1 mouse cellular context compared by ENCODE assay signal in the genomic region with DNA sequence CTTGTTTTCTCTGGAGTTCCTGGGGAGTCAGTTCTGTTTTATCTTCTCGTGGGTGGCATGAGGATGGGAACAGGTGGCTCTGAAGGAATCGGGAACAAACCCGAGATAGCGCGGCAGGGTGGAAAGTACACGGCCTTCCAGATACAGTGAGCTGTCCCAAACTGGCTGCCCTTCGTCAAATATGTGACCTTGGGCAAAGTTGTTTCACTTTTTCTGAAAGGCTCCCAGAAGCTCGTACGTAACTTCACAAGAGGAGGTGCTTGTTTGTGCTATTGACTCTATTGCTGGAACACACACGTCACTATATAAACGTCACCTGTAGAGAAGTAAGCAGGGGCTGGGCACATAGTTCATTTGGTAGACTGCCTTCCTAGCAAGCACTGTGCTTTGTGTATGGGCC.
A peak's percentile ranks its signal among the peaks of the same experiment; 100 is the strongest.
TF ChIP-seq lines count a peak whose summit lies in the region.

No protein-coding gene starts in this region.

TF ChIP-seq in CH12.LX, 34 proteins besides CTCF, POLR2A, EP300 and RAD21 (continued from another document):
- TF ChIP-seq ZC3H11A (IDR thresholded peaks at IDR 0.05; ENCODE audit: low read depth, low read length) (no peak), MAZ (IDR thresholded peaks at IDR 0.05; ENCODE audit: low read depth, low read length) (peak; percentile 15; the same call in 1 of the 2 replicates), ELF1 (IDR thresholded peaks at IDR 0.05; ENCODE audit: low read depth, low read length) (no peak), E2F4 (IDR thresholded peaks at IDR 0.05; ENCODE audit: insufficient replicate concordance, low read depth, low read length) (no peak)
